Mouse (Mus musculus): ENCODE measurements around the gene Tbxa2r. TPM values are rescaled to one million over a fixed set of nuclear protein-coding genes. Genes with fewer than 3 reads are reported as not detected.
A peak's percentile ranks its signal among the peaks of the same experiment; 100 is the strongest.

Gene Tbxa2r
- total and polyA plus RNA-seq, 3 experiments = 0.12 to 0.30 (median 0.13) TPM

GRCm38 (mm10) chr10:81320550-81321347 lies 7.8 kb upstream of the Tbxa2r start, which contains the start of gene Cactin (continued):
- TF ChIP-seq HCFC1 (IDR thresholded peaks at IDR 0.05; ENCODE audit: low read depth, low read length) = peak; percentile 97
- peak; percentile 85 for TF ChIP-seq TCF12 (IDR thresholded peaks at IDR 0.05; ENCODE audit: low read depth, low read length)
- peak; percentile 84 for TF ChIP-seq MYC (IDR thresholded peaks at IDR 0.05; ENCODE audit: low read depth, low read length)
- no peak for TF ChIP-seq CHD1 (IDR thresholded peaks at IDR 0.05; ENCODE audit: low read depth, low read length)
- peak; percentile 100 for TF ChIP-seq MAX (IDR thresholded peaks at IDR 0.05; ENCODE audit: low read length)
- peak; percentile 55; the same call in 1 of the 2 replicates for TF ChIP-seq CHD2 (IDR thresholded peaks at IDR 0.05; ENCODE audit: low read length)
- TF ChIP-seq E2F4 (IDR thresholded peaks at IDR 0.05; ENCODE audit: insufficient replicate concordance, low read depth, low read length) = peak; percentile 95
- TF ChIP-seq BHLHE40 (IDR thresholded peaks at IDR 0.05; ENCODE audit: low read depth, low read length) = peak; percentile 16; the same call in 1 of the 2 replicates
- peak; percentile 98 for TF ChIP-seq ELF1 (IDR thresholded peaks at IDR 0.05; ENCODE audit: low read depth, low read length)
- TF ChIP-seq MXI1 (IDR thresholded peaks at IDR 0.05; ENCODE audit: low read depth, low read length) = peak; percentile 78
- TF ChIP-seq POLR2A (IDR thresholded peaks at IDR 0.05; ENCODE audit: low read depth, low read length) = peak; percentile 89
- TF ChIP-seq MAFK (IDR thresholded peaks at IDR 0.05; ENCODE audit: insufficient replicate concordance, low read length) = no peak
- TF ChIP-seq USF1 (IDR thresholded peaks at IDR 0.05; ENCODE audit: low read depth, low read length) = no peak; the same call in 1 of the 2 replicates
- TF ChIP-seq IRF4 (IDR thresholded peaks at IDR 0.05; ENCODE audit: low read depth, low read length) = peak; percentile 20; the same call in 1 of the 2 replicates
- TF ChIP-seq KAT2A (IDR thresholded peaks at IDR 0.05; ENCODE audit: insufficient replicate concordance, low read length) = peak; percentile 96
- no peak for TF ChIP-seq ETS1 (conservative IDR thresholded peaks at IDR 0.05; ENCODE audit: low read depth, low read length)

GRCm38 (mm10) chr10:81321436-81321835 lies 7.1 kb upstream of the Tbxa2r start:
- Histone ChIP-seq H3K36me3 (replicated peaks in 1 of 2; ENCODE audit: control insufficient read depth in 1 of 2, insufficient read depth in 1 of 2, low read length in 1 of 2) (peaks cover 61 to 74% of the 10 kb centered on the region in 2 experiments), H3K4me3 (replicated peaks in 1 of 3; ENCODE audit: low read depth in 2 of 3, low read length in 2 of 3, poor library complexity in 1 of 3) (peak overlapping the region; percentile 89 to 98 (median 97)), H3K9ac (ENCODE audit: insufficient read depth, low read depth) (peak overlapping the region; percentile 96), H3K4me1 (ENCODE audit: control insufficient read depth in 1 of 2, insufficient read depth in 2 of 2) (peaks cover 12 to 37% of the 10 kb centered on the region in 2 experiments; a peak in 3 of 4 replicates), H3K27ac (ENCODE audit: insufficient read depth, low read depth) (peak overlapping the region; percentile 49), H3K27me3 (replicated peaks) (no peaks in the 10 kb centered on the region), H3K4me2 (ENCODE audit: insufficient read depth, low read depth, poor library complexity, severe bottlenecking) (peak overlapping the region; percentile 78), H3K9me3 (replicated peaks; ENCODE audit: low read length) (no peaks in the 10 kb centered on the region), H3K79me2 (replicated peaks; ENCODE audit: control insufficient read depth, extremely low read depth, insufficient read depth, poor library complexity, severe bottlenecking) (peaks cover 15% of the 10 kb centered on the region)
- no peak for DNase-seq (ENCODE audit: extremely low read depth)
- TF ChIP-seq TBP (conservative IDR thresholded peaks at IDR 0.05; ENCODE audit: low read depth, low read length) = 0 out of 2 replicates have a peak, but pooled peaks have one; percentile 1
- no peak for TF ChIP-seq IRF4 (IDR thresholded peaks at IDR 0.05; ENCODE audit: low read depth, low read length)
- dilution Hi-C loops (cut with MboI; ENCODE audit: extremely low pct_ligation_motif_present, extremely low pct_unique_long_range_greater_than_20kb, low sequenced_read_pairs) (no loop called here), in situ Hi-C loops (cut with MboI; ENCODE audit: low pct_ligation_motif_present, low pct_unique_long_range_greater_than_20kb, low sequenced_read_pairs) (no loop called here)
